Mouse (Mus musculus): ENCODE measurements around the gene Astn1. TPM values are rescaled to one million over a fixed set of nuclear protein-coding genes. Genes with fewer than 3 reads are reported as not detected.

Gene Astn1
- polyA plus RNA-seq, 2 experiments = 0.03 TPM

GRCm38 (mm10) chr1:158536195-158536594, 174.1 kb downstream of the Astn1 start:
- ATAC-seq (ENCODE audit: insufficient read depth) (no peak), DNase-seq (ENCODE audit: low read depth in 3 of 3, low spot score in 3 of 3) (no peak)
- Histone ChIP-seq H3K4me3 (ENCODE audit: insufficient read depth in 1 of 2, low read depth in 2 of 2, low read length in 2 of 2) (no peak overlapping the region), H3K27ac (no peak overlapping the region), H3K27me3 (ENCODE audit: control insufficient read depth, insufficient read depth, low read length) (no peaks in the 10 kb centered on the region), H3K36me3 (replicated peaks; ENCODE audit: control insufficient read depth, insufficient read depth, low read depth) (no peaks in the 10 kb centered on the region), H3K9ac (replicated peaks) (no peak overlapping the region), H3K4me2 (ENCODE audit: low read depth) (no peak overlapping the region), H3K9me3 (ENCODE audit: control insufficient read depth, low read length) (no peaks in the 10 kb centered on the region), H3K4me1 (replicated peaks; ENCODE audit: control insufficient read depth in 2 of 2, insufficient read depth in 2 of 2, low read length in 1 of 2) (no peaks in the 10 kb centered on the region)
- 36% methylated on average over 3 of the region's 3 CpGs for WGBS (ENCODE audit: insufficient replicate concordance)
- no peak for TF ChIP-seq CTCF (IDR thresholded peaks at IDR 0.05; ENCODE audit: low read depth)
- TF ChIP-seq EP300 (IDR thresholded peaks at IDR 0.05; ENCODE audit: low read depth) = no peak

- DNase-seq (ENCODE audit: low read depth in 3 of 3, low spot score in 3 of 3) = no peak
- Histone ChIP-seq H3K36me3 (replicated peaks; ENCODE audit: control insufficient read depth, insufficient read depth, low read depth) (no peaks in the 10 kb centered on the region), H3K27me3 (ENCODE audit: control insufficient read depth, insufficient read depth, low read length) (no peaks in the 10 kb centered on the region), H3K4me1 (replicated peaks; ENCODE audit: control insufficient read depth in 2 of 2, insufficient read depth in 2 of 2, low read length in 1 of 2) (no peaks in the 10 kb centered on the region), H3K4me2 (ENCODE audit: low read depth) (no peak overlapping the region), H3K9me3 (ENCODE audit: control insufficient read depth, low read length) (no peaks in the 10 kb centered on the region), H3K9ac (replicated peaks) (no peak overlapping the region), H3K27ac (no peak overlapping the region), H3K4me3 (ENCODE audit: insufficient read depth in 1 of 2, low read depth in 2 of 2, low read length in 2 of 2) (no peak overlapping the region)
- TF ChIP-seq CTCF (IDR thresholded peaks at IDR 0.05; ENCODE audit: low read depth) (no peak), EP300 (IDR thresholded peaks at IDR 0.05; ENCODE audit: low read depth) (no peak)
- 24% methylated on average over 1 of the region's 1 CpGs for WGBS (ENCODE audit: insufficient replicate concordance)
- no peak for ATAC-seq (ENCODE audit: insufficient read depth)
Observed at GRCm38 (mm10) chr1:158536867-158537266, 174.8 kb downstream of the Astn1 start.

GRCm38 (mm10) chr1:158545095-158545494, 183.0 kb downstream of the Astn1 start:
- no peak for TF ChIP-seq EP300 (IDR thresholded peaks at IDR 0.05; ENCODE audit: low read depth)
- TF ChIP-seq CTCF (IDR thresholded peaks at IDR 0.05; ENCODE audit: low read depth) = no peak
- Histone ChIP-seq H3K4me2 (ENCODE audit: low read depth) (no peak overlapping the region), H3K4me3 (ENCODE audit: insufficient read depth in 1 of 2, low read depth in 2 of 2, low read length in 2 of 2) (no peak overlapping the region), H3K4me1 (replicated peaks; ENCODE audit: control insufficient read depth in 2 of 2, insufficient read depth in 2 of 2, low read length in 1 of 2) (no peaks in the 10 kb centered on the region), H3K9ac (replicated peaks) (no peak overlapping the region), H3K27ac (no peak overlapping the region), H3K36me3 (replicated peaks; ENCODE audit: control insufficient read depth, insufficient read depth, low read depth) (no peaks in the 10 kb centered on the region), H3K9me3 (ENCODE audit: control insufficient read depth, low read length) (no peaks in the 10 kb centered on the region), H3K27me3 (ENCODE audit: control insufficient read depth, insufficient read depth, low read length) (no peaks in the 10 kb centered on the region)
- WGBS (ENCODE audit: insufficient replicate concordance) = 62% methylated on average over 4 of the region's 4 CpGs
- ATAC-seq (ENCODE audit: insufficient read depth) = no peak
- no peak for DNase-seq (ENCODE audit: low read depth in 3 of 3, low spot score in 3 of 3)

GRCm38 (mm10) chr1:158546513-158546912, 184.4 kb downstream of the Astn1 start:
- WGBS (ENCODE audit: insufficient replicate concordance) = 57% methylated on average over 4 of the region's 4 CpGs
- Histone ChIP-seq H3K27me3 (ENCODE audit: control insufficient read depth, insufficient read depth, low read length) (no peaks in the 10 kb centered on the region), H3K9me3 (ENCODE audit: control insufficient read depth, low read length) (no peaks in the 10 kb centered on the region), H3K9ac (replicated peaks) (no peak overlapping the region), H3K4me3 (ENCODE audit: insufficient read depth in 1 of 2, low read depth in 2 of 2, low read length in 2 of 2) (no peak overlapping the region), H3K4me1 (replicated peaks; ENCODE audit: control insufficient read depth in 2 of 2, insufficient read depth in 2 of 2, low read length in 1 of 2) (no peaks in the 10 kb centered on the region), H3K36me3 (replicated peaks; ENCODE audit: control insufficient read depth, insufficient read depth, low read depth) (no peaks in the 10 kb centered on the region), H3K4me2 (ENCODE audit: low read depth) (no peak overlapping the region), H3K27ac (no peak overlapping the region)
- ATAC-seq (ENCODE audit: insufficient read depth) = no peak
- DNase-seq (ENCODE audit: low read depth in 3 of 3, low spot score in 3 of 3) = no peak
- TF ChIP-seq CTCF (IDR thresholded peaks at IDR 0.05; ENCODE audit: low read depth) (no peak), EP300 (IDR thresholded peaks at IDR 0.05; ENCODE audit: low read depth) (no peak)

DNA sequence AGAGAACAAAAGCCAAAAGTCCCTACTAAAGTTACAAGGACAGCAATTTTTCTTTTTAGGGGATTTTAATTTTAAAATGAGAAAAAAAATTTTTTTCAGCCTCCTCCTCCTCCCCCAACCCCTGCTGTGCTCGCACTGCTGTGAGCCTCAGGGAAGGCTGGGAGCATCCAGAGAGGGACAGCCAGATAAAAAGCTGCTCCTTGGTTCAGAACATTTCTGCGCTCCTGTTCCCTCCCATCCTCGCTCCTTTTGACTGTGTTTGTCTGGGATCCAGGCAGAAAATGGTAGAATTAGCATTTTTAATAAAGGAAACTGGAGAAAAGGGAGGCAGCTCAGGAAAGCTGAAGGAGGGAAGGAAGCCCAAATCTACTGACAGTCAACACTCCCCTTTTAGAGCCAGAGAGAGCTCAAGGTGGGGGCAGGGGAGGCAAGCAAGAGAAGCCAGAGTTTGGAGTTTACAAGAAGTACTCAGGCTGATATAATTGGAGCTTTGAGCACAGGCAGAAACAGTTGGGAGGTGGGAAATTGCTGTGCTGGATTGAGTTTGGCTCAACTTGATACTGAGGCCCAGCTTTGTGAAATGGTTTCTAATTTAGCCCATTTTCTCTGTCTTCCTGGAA, 185.6 kb downstream of the Astn1 start:
- no peaks in the 10 kb centered on the region for H3K9me3 ChIP-seq (ENCODE audit: control insufficient read depth, low read length)
- DNase-seq (ENCODE audit: low read depth in 3 of 3, low spot score in 3 of 3) (no peak), ATAC-seq (ENCODE audit: insufficient read depth) (no peak)
- TF ChIP-seq EP300 (IDR thresholded peaks at IDR 0.05; ENCODE audit: low read depth) (no peak), CTCF (IDR thresholded peaks at IDR 0.05; ENCODE audit: low read depth) (no peak)
- no peak overlapping the region for H3K27ac ChIP-seq
- H3K4me3 ChIP-seq (ENCODE audit: insufficient read depth in 1 of 2, low read depth in 2 of 2, low read length in 2 of 2) = no peak overlapping the region
- 28% methylated on average over 3 of the region's 3 CpGs for WGBS (ENCODE audit: insufficient replicate concordance)
- H3K4me2 ChIP-seq (ENCODE audit: low read depth) = no peak overlapping the region
- no peak overlapping the region for H3K9ac ChIP-seq (replicated peaks)
- H3K27me3 ChIP-seq (ENCODE audit: control insufficient read depth, insufficient read depth, low read length) = no peaks in the 10 kb centered on the region
- no peaks in the 10 kb centered on the region for H3K4me1 ChIP-seq (replicated peaks; ENCODE audit: control insufficient read depth in 2 of 2, insufficient read depth in 2 of 2, low read length in 1 of 2)
- no peaks in the 10 kb centered on the region for H3K36me3 ChIP-seq (replicated peaks; ENCODE audit: control insufficient read depth, insufficient read depth, low read depth)
